Mouse (Mus musculus) left cerebral cortex, adult 2 months (tissue): ENCODE data around the gene Lipt2. TPM values are rescaled to one million over a fixed set of nuclear protein-coding genes. Genes with fewer than 3 reads are reported as not detected.
A peak's percentile ranks its signal among the peaks of the same experiment; 100 is the strongest.

Source experiments
- DNase-seq, 2 experiments: peaks; one replicate each; pipeline ENCODE4 v3.0.0; 2021 to 2022; ENCODE audit warnings: low spot score in 2 of 2, mixed read lengths in 1 of 2; ENCODE audit errors: extremely low spot score in 1 of 2
- H3K27ac ChIP-seq: fragments of 200-600 bp; 2 replicates; pipeline ENCODE4 v1.8.1; 2022
- H3K4me3 ChIP-seq: fragments of 200-600 bp; 2 replicates; pipeline ENCODE4 v1.8.1; 2022
- CTCF ChIP-seq: fragments of 200-600 bp; IDR thresholded peaks from 2 replicates; pipeline ENCODE4 v1.8.1; 2022; ENCODE audit warnings: antibody characterized with exemption, mild to moderate bottlenecking, moderate library complexity
- intact Hi-C: fragments of 180-260 bp; cut with DNase I; formaldehyde crosslinking; loops from one replicate; pipeline ENCODE4 v1.15.1; 2025
- total RNA-seq, 2 experiments: library from RNA; stranded (reverse); gene quantifications; 2 replicates each; pipeline ENCODE4 v1.2.3; 2021

Lipt2 gene
- total RNA-seq, 2 experiments from 2014 or later, result 4.5 to 5.3 TPM

DNA sequence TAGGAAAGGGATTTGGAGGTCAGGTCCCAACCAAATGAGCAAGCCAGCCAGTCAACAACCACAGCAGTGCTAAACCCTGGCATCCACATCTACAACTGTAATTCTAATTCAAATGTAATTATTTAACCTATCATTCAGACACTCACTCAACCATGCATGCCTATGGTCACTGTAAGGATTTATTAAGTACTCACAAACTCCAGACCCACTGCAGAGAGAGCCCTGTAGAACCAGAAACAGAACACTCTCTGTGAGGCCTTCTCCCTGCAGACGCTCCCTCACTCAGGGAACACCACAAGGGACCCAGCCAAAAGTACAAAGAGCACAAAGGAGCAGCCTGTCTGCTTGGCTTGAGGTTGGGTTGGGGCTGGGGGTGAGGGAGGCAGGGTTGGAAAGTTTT lies 26.7 kb upstream of the Lipt2 start:
- TF ChIP-seq CTCF, result no peak
- no peak overlapping the region for H3K27ac ChIP-seq
- no peak for DNase-seq
- intact Hi-C loops, result no loop called here
- no peak overlapping the region for H3K4me3 ChIP-seq

DNA sequence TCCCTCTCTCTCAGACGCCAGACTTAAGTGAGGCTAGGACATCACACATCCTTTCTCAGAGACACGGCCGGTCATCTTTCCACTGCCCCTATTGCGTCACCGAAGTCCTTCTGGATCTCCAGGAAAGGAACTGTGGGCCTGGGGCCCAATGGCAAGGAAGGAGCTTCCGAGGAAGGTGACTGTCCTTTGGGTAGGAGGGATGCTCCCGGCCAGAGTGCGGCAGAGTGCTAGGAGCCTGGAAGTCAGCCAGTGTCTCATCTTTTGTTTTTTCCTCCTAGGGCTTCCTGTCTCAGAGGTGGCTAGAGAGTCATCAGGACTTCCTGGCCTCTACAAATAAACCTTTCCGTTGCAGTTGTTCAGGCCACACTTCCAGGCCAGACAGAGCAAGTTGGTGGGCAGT lies 22.0 kb upstream of the Lipt2 start:
- TF ChIP-seq CTCF, result no peak
- Histone ChIP-seq H3K27ac (no peak overlapping the region), H3K4me3 (no peak overlapping the region)
- intact Hi-C loops, result no loop called here
- no peak for DNase-seq

DNA sequence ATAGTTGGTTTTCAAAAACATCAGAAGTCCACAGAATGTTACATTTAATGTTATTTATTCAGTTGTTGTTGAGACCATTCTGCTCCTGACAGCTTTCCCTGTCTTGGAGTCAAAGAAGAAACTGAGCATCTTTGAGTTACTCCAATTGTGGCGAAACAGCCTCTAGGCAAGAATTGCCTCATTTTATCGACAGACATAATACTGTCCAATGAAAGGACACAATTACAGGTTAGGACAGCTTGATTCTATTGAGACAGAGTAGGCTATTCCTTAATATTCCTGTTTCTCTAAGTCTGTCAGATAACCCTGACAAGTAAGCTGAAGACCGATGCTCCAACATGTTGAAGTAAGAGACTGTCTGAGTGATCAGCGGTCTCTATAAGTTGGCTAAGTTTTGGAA lies 21.0 kb upstream of the Lipt2 start:
- Histone ChIP-seq H3K4me3 (no peak overlapping the region), H3K27ac (no peak overlapping the region)
- no peak for DNase-seq
- intact Hi-C loops, result no loop called here
- TF ChIP-seq CTCF, result no peak

DNA sequence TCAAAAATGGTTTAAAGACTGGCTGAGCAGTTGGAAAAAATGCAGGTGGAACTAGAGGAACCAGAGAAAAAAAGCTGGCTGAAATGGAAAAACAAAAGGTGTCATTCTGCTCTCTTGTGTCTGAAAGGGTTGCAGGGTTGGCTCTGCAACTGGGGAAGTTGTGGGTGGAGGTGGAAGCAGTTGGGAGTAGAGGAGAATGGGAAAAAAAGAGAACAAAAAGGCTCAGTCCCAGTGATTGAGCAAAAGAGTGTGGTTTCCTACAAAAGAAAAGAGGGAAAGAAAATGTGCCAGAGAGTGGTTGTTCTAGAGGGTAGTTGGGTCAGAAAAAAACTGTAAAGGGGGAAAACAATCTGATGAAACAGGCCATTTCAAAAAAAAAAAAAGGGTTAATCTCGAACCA lies 18.5 kb upstream of the Lipt2 start:
- no peak for DNase-seq
- Histone ChIP-seq H3K27ac (no peak overlapping the region), H3K4me3 (no peak overlapping the region)
- intact Hi-C loops, result no loop called here
- TF ChIP-seq CTCF, result no peak

DNA sequence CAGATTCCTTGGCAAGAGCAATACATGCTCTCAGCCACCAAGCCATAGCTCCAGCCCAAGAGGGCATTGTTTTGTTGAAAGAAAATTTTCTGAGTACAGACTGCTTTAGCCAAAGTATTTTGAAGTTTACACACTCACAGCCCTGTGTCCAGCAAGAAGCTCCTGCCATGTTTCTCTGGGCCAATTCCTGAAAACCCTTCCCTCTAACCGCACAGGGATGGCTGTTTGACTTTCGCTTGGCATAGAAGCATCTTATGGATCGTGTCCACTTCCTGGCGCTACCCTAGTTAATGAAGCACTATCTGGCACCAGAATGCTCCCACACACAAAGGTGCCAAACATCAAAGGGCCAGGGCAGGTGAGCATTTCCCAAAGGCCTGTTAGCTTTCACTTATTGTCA lies 10.5 kb upstream of the Lipt2 start:
- intact Hi-C loops, result no loop called here
- no peak for TF ChIP-seq CTCF
- no peak for DNase-seq
- H3K27ac ChIP-seq, result no peak overlapping the region
- H3K4me3 ChIP-seq, result no peak overlapping the region

DNA sequence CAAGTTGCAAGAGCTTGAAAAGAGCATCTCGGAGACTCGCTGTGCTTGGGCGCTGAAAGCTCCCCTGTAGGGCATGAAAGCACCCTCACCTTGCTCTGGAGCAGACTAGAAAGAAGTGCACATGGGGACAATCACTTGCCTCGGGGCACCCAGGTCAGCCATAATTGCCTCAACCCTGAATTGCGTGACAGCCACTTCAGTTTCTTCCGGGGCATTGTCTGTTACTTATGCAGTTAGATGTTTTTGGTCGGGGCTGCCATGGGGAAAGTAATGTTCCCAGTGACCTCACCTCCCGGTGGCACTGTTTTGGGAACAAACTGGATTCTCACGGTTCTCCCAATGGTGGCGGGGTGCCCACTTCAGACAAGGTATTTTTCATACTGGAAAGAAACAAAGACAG lies 9.0 kb upstream of the Lipt2 start:
- no peak for DNase-seq
- intact Hi-C loops, result no loop called here
- Histone ChIP-seq H3K4me3 (no peak overlapping the region), H3K27ac (no peak overlapping the region)
- TF ChIP-seq CTCF, result no peak

DNA sequence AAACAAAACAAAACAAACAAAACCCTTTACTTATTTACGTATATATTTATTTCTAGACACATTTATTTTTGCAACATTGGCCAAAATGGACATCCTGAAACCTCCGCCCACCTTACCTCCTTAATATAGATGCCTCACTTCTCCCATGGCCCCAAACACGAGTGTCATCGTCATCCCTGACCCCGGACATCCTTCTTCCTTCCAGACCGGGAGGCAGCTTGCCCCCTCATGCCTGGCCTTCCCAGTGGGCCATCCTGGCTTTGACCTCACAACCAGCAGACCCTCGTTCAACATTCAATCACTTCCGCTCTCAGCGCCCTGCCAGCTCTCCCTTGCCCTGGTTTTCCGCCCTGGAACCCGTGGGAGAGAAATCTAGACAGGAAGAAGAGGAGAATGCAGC lies 8.5 kb upstream of the Lipt2 start:
- no peak for DNase-seq
- TF ChIP-seq CTCF, result no peak
- H3K4me3 ChIP-seq, result no peak overlapping the region
- H3K27ac ChIP-seq, result no peak overlapping the region
- intact Hi-C loops, result no loop called here

DNA sequence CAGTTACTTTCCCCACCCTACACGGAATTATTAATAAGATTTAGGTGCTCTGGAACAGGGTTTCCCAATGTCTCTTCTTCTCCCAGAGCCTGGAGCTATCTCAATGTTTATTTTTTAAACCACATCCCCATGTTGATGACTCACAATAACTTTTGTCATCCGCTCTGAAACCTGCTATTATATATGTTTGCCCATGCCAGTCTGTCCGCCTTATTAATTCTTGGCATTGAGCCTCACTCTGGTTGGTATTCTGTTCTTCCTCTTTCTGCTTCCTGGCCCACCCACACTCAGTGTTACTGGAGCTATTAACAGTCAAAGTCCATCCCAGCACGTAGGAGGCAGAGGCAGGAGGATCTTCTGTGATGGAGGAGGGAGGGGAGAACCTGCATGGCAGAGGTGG lies 1.4 kb upstream of the Lipt2 start:
- intact Hi-C loops, result loop anchor here (2.0 kb wide), 1 partner anchor 35 kb away; no protein-coding TSS in a partner anchor
- Histone ChIP-seq H3K27ac (no peak overlapping the region), H3K4me3 (no peak overlapping the region)
- TF ChIP-seq CTCF, result no peak
- no peak for DNase-seq

DNA sequence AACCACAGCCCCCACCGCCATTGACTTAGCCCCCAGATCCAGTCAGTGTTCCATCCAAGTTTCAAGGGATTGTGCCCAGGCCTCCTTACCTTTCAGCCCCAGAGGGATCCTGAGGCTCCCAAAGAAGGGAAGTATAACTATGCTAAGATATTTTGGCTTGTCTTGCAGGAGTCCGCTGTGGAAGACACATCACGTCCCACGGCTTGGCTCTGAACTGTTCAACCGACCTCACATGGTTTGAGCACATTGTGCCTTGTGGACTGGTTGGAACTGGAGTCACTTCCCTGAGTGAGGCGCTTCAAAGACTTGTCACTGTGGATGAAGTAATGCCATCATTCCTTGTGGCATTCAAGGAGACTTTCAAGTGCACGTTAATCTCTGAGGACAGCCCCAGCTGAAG lies 929 bp downstream of the Lipt2 start:
- Histone ChIP-seq H3K4me3 (peak overlapping the region; percentile 99), H3K27ac (peak overlapping the region; percentile 97)
- TF ChIP-seq CTCF, result no peak
- DNase-seq, result no peak
- intact Hi-C loops, result no loop called here

DNA sequence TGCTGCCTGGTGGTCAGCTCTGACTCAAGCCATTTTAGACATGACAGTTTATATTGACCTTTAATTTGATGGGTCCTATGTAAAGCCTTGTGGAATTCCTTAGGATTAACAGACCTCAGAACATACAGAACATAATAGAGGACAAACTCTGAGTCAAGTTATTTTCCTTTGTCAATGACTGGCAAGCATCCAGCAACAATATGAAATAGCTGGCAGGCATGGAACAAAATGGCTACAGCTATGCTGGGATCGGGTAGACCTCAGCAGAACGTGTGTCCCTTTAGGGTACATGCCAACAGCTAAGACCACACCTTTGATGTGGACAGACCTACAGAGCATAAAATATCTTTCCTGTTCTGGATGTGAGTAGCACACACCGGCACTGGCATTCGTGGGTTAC lies 4.4 kb downstream of the Lipt2 start:
- no peak overlapping the region for H3K4me3 ChIP-seq
- no peak for TF ChIP-seq CTCF
- H3K27ac ChIP-seq, result no peak overlapping the region
- DNase-seq, result no peak
- intact Hi-C loops, result no loop called here

DNA sequence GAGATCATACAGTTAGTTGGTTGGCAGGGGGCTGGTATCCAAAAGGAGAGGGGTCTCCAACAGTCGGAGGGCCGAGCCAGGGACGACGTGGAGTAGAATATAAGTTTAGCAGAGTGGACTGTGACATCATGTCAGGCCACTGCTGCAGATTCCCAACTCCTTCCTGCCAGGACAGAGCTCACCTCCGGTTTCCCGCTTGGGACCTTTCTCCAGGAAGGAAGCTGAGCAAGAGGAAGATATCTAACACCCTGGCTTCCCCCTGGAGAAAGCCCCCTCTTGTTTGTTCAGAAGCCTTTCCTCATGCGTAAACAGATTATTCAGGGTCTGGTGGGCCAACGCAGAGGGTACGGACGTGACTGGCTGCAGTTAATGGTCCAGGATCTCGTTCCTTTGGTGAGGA lies 9.6 kb downstream of the Lipt2 start:
- DNase-seq, result no peak
- intact Hi-C loops, result no loop called here
- no peak overlapping the region for H3K27ac ChIP-seq
- no peak for TF ChIP-seq CTCF
- H3K4me3 ChIP-seq, result no peak overlapping the region

DNA sequence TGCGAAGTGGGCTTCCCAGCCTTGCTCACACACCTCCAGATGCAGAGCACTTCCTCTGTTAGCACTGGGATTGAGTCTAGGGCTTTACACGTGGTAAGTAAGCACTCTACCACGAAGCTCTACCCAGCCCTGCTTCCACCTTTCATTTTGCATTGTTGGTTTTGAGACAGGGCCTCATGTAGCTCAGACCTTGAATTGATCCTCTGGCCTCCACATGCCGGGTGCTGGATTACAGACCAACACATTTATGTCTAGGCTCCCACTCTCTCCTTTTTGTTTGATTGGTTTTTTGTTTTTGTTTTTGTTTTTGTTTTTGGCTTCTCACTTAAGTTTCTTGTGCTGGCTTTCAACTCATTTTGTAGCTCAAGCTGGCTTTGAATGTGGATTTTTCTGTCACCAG lies 11.7 kb downstream of the Lipt2 start:
- intact Hi-C loops, result no loop called here
- no peak overlapping the region for H3K27ac ChIP-seq
- no peak overlapping the region for H3K4me3 ChIP-seq

DNA sequence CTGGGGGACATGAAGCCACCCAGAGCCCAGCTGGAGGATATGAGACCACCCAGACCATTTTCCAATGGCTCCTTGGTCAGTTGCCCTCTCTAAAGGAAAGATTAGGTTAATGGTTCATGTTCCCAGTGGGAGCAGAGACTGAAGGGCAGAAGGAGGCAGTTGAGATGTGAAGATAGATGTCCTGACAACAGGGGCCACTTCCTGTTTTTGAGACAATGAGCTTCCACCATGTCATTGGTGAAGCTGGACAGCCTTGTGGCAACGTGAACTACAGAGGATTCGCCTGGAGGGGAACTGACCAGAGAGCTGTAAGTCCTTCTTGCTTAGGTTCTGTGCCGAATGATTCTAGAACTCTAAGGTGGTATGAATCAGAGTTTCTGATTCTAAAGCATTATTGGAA lies 17.2 kb downstream of the Lipt2 start, which contains the start of gene Kcne3:
Gene Kcne3, plus strand, starts transcription at position 234 of the 400 bp plus-strand sequence.
- Histone ChIP-seq H3K27ac (no peak within 1 kb of the TSS), H3K4me3 (no peak within 1 kb of the TSS)
- no peak for TF ChIP-seq CTCF
- no peak for DNase-seq
- intact Hi-C loops, result no loop called here

More for the DNA sequence above, 11.7 kb downstream of the Lipt2 start:
- no peak for TF ChIP-seq CTCF
- DNase-seq, result no peak
